Mouse (Mus musculus) megakaryocyte, embryonic 14.5 days (primary cell): ENCODE measurements around the gene B4galt2.

Source experiments
- FLI1 ChIP-seq: IDR thresholded peaks from 2 replicates; pipeline ENCODE4 v1.6.1; 2012; ENCODE audit warnings: low read length, inconsistent platforms, mixed read lengths
- GATA1 ChIP-seq: IDR thresholded peaks from 3 replicates; pipeline ENCODE4 v1.6.1; 2012; ENCODE audit warnings: mixed read lengths, low read length, inconsistent platforms, borderline replicate concordance

DNA sequence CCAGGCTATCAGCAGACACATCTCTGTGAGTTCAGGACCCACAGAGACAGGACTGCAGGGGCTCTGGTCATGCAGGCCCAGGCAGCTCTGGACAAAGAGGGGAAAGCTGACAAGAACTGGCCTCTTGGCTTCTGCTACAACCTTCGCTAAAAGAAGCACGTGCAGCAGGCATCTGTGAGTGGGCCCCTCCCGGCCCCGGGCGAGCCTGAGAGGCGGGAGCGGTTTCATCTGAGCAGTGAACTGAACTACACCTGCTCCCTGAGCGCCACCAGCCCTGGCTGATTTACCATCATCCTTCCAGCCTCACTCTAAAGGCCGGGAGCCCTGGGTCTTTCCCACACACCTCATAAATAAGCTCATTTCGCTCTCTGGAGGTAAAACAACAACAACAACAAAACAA lies 5.0 kb downstream of the B4galt2 start:
- TF ChIP-seq GATA1 (no peak), FLI1 (no peak)
